Mouse (Mus musculus) midbrain, embryonic 12.5 days (tissue): ENCODE measurements at regions not wholly inside any gene's neighbourhood (a gene's known extent, or its start where the extent isn't known, plus 50 kb on each side); places are given as distances from the start of the nearest gene placed in this dataset.
"Not testable (repeated sequence)": the region's sequence is repeated elsewhere in the genome, so short reads cannot be mapped to it uniquely, and the experiment has no call there.

Experiments used
- ATAC-seq: fragments of 200-750 bp; cut with Nextera tagmentation; 2 replicates; pipeline ENCODE4 v1.8.0; 2017; ENCODE audit warnings: low read depth, moderate TSS enrichment, moderate library complexity; ENCODE audit not compliant: low FRiP score
- H3K27ac ChIP-seq: fragments of 300-500 bp; sonication (generic); replicated peaks from 2 replicates; pipeline ENCODE4 v1.5.1; 2016; ENCODE audit warnings: mild to moderate bottlenecking
- H3K27me3 ChIP-seq: fragments of 300-500 bp; sonication (generic); 2 replicates; pipeline ENCODE4 v1.6.1; 2016; ENCODE audit warnings: mild to moderate bottlenecking
- H3K36me3 ChIP-seq: fragments of 300-500 bp; sonication (generic); 2 replicates; pipeline ENCODE4 v1.6.1; 2016
- H3K4me1 ChIP-seq: fragments of 300-500 bp; sonication (generic); 2 replicates; pipeline ENCODE4 v1.6.1; 2016
- H3K4me2 ChIP-seq: fragments of 300-500 bp; sonication (generic); replicated peaks from 2 replicates; pipeline ENCODE4 v1.6.1; 2016; ENCODE audit warnings: mild to moderate bottlenecking, moderate library complexity
- H3K4me3 ChIP-seq: fragments of 300-500 bp; sonication (generic); 2 replicates; pipeline ENCODE4 v1.5.1; 2016; ENCODE audit warnings: mild to moderate bottlenecking
- H3K9ac ChIP-seq: fragments of 300-500 bp; sonication (generic); replicated peaks from 2 replicates; pipeline ENCODE4 v1.6.1; 2016; ENCODE audit warnings: mild to moderate bottlenecking, moderate library complexity
- H3K9me3 ChIP-seq: fragments of 300-500 bp; sonication (generic); 2 replicates; pipeline ENCODE4 v1.6.1; 2016; ENCODE audit warnings: mild to moderate bottlenecking
- WGBS: fragments of 180-500 bp; shearing (Covaris S2); methylation state at CpG from one replicate; pipeline ENCODE4 v1.1.7; 2016; 5-methylcytosine and 5-hydroxymethylcytosine counted together

GRCm38 (mm10) chr5:42884251-42884650 lies 348.7 kb upstream of the Cpeb2 start:
- Histone ChIP-seq H3K9ac (no peak overlapping the region), H3K27ac (no peak overlapping the region), H3K9me3 (no peaks in the 10 kb centered on the region), H3K4me3 (no peak overlapping the region), H3K4me2 (no peak overlapping the region), H3K27me3 (no peaks in the 10 kb centered on the region), H3K36me3 (no peaks in the 10 kb centered on the region), H3K4me1 (no peaks in the 10 kb centered on the region)
- ATAC-seq: no peak
- 85% methylated on average over 1 of the region's 1 CpGs for WGBS

GRCm38 (mm10) chr5:42891890-42892289 lies 341.1 kb upstream of the Cpeb2 start:
- H3K9ac ChIP-seq: no peak overlapping the region
- H3K27ac ChIP-seq: no peak overlapping the region
- H3K4me2 ChIP-seq: no peak overlapping the region
- no peaks in the 10 kb centered on the region for H3K9me3 ChIP-seq
- no peaks in the 10 kb centered on the region for H3K36me3 ChIP-seq
- H3K27me3 ChIP-seq: no peaks in the 10 kb centered on the region
- WGBS: 16% methylated on average over 2 of the region's 2 CpGs
- 0 out of 2 replicates have a peak, but pooled peaks cover 4% of the 10 kb centered on the region for H3K4me1 ChIP-seq
- no peak overlapping the region for H3K4me3 ChIP-seq
- no peak for ATAC-seq

- no peaks in the 10 kb centered on the region for H3K27me3 ChIP-seq
- H3K36me3 ChIP-seq: no peaks in the 10 kb centered on the region
- H3K9ac ChIP-seq: no peak overlapping the region
- H3K4me1 ChIP-seq: no peaks in the 10 kb centered on the region
- H3K9me3 ChIP-seq: no peaks in the 10 kb centered on the region
- ATAC-seq: no peak
- H3K4me2 ChIP-seq: no peak overlapping the region
- H3K4me3 ChIP-seq: no peak overlapping the region
- no peak overlapping the region for H3K27ac ChIP-seq
- 91% methylated on average over 3 of the region's 3 CpGs for WGBS
Observed at GRCm38 (mm10) chr5:42906136-42906535, 326.8 kb upstream of the Cpeb2 start.

GRCm38 (mm10) chr5:42919328-42919727 lies 313.6 kb upstream of the Cpeb2 start:
- no peak overlapping the region for H3K4me2 ChIP-seq
- no peaks in the 10 kb centered on the region for H3K27me3 ChIP-seq
- no peaks in the 10 kb centered on the region for H3K4me1 ChIP-seq
- no peak overlapping the region for H3K9ac ChIP-seq
- H3K27ac ChIP-seq: no peak overlapping the region
- no peak for ATAC-seq
- WGBS: 87% methylated on average over 3 of the region's 3 CpGs
- H3K9me3 ChIP-seq: no peaks in the 10 kb centered on the region
- H3K4me3 ChIP-seq: no peak overlapping the region
- no peaks in the 10 kb centered on the region for H3K36me3 ChIP-seq

- H3K9me3 ChIP-seq: no peaks in the 10 kb centered on the region
- H3K4me1 ChIP-seq: no peaks in the 10 kb centered on the region
- no peak overlapping the region for H3K4me2 ChIP-seq
- no peak overlapping the region for H3K27ac ChIP-seq
- H3K27me3 ChIP-seq: no peaks in the 10 kb centered on the region
- H3K36me3 ChIP-seq: no peaks in the 10 kb centered on the region
- ATAC-seq: no peak
- no peak overlapping the region for H3K9ac ChIP-seq
- WGBS: 86% methylated on average over 2 of the region's 2 CpGs
- H3K4me3 ChIP-seq: no peak overlapping the region
Observed at GRCm38 (mm10) chr5:42932106-42932505, 300.9 kb upstream of the Cpeb2 start.

GRCm38 (mm10) chr5:42959296-42959862 lies 273.6 kb upstream of the Cpeb2 start:
- Histone ChIP-seq H3K36me3 (no peaks in the 10 kb centered on the region), H3K9ac (no peak overlapping the region), H3K4me1 (no peaks in the 10 kb centered on the region), H3K9me3 (no peaks in the 10 kb centered on the region), H3K27me3 (no peaks in the 10 kb centered on the region), H3K4me3 (no peak overlapping the region), H3K4me2 (no peak overlapping the region), H3K27ac (no peak overlapping the region)
- 59% methylated on average over 9 of the region's 9 CpGs for WGBS
- ATAC-seq: peak; percentile 52; the same call in 1 of the 2 replicates

- WGBS: 95% methylated on average over 2 of the region's 2 CpGs
- H3K9ac ChIP-seq, H3K9me3 ChIP-seq, H3K4me2 ChIP-seq, H3K4me1 ChIP-seq, H3K36me3 ChIP-seq, H3K27me3 ChIP-seq, H3K27ac ChIP-seq, H3K4me3 ChIP-seq, ATAC-seq: not testable (repeated sequence)
Observed at GRCm38 (mm10) chr5:42966952-42967351, 266.0 kb upstream of the Cpeb2 start.

GRCm38 (mm10) chr5:42969209-42969608 lies 263.8 kb upstream of the Cpeb2 start:
- no peak overlapping the region for H3K4me3 ChIP-seq
- no peak overlapping the region for H3K27ac ChIP-seq
- H3K9me3 ChIP-seq: no peaks in the 10 kb centered on the region
- H3K9ac ChIP-seq: no peak overlapping the region
- H3K4me2 ChIP-seq: no peak overlapping the region
- no peaks in the 10 kb centered on the region for H3K4me1 ChIP-seq
- H3K27me3 ChIP-seq: no peaks in the 10 kb centered on the region
- no peak for ATAC-seq
- no peaks in the 10 kb centered on the region for H3K36me3 ChIP-seq

- no peaks in the 10 kb centered on the region for H3K27me3 ChIP-seq
- no peaks in the 10 kb centered on the region for H3K9me3 ChIP-seq
- H3K9ac ChIP-seq: no peak overlapping the region
- 80% methylated on average over 3 of the region's 3 CpGs for WGBS
- H3K27ac ChIP-seq: no peak overlapping the region
- no peak overlapping the region for H3K4me2 ChIP-seq
- H3K36me3 ChIP-seq: no peaks in the 10 kb centered on the region
- no peak overlapping the region for H3K4me3 ChIP-seq
- no peaks in the 10 kb centered on the region for H3K4me1 ChIP-seq
- no peak for ATAC-seq
Observed at GRCm38 (mm10) chr5:42969621-42970020, 263.3 kb upstream of the Cpeb2 start.

GRCm38 (mm10) chr5:42977108-42977507 lies 255.9 kb upstream of the Cpeb2 start:
- ATAC-seq: no peak
- Histone ChIP-seq H3K27ac (no peak overlapping the region), H3K36me3 (no peaks in the 10 kb centered on the region), H3K4me2 (no peak overlapping the region), H3K27me3 (no peaks in the 10 kb centered on the region), H3K4me1 (no peaks in the 10 kb centered on the region), H3K9ac (no peak overlapping the region), H3K9me3 (no peaks in the 10 kb centered on the region), H3K4me3 (no peak overlapping the region)
- WGBS: 93% methylated on average over 4 of the region's 4 CpGs

GRCm38 (mm10) chr5:42980946-42981650 lies 251.9 kb upstream of the Cpeb2 start:
- no peaks in the 10 kb centered on the region for H3K4me1 ChIP-seq
- ATAC-seq: no peak
- no peaks in the 10 kb centered on the region for H3K9me3 ChIP-seq
- H3K27ac ChIP-seq: no peak overlapping the region
- WGBS: 84% methylated on average over 2 of the region's 2 CpGs
- no peak overlapping the region for H3K4me2 ChIP-seq
- H3K4me3 ChIP-seq: no peak overlapping the region
- H3K27me3 ChIP-seq: no peaks in the 10 kb centered on the region
- no peak overlapping the region for H3K9ac ChIP-seq
- H3K36me3 ChIP-seq: no peaks in the 10 kb centered on the region

- Histone ChIP-seq H3K4me2 (no peak overlapping the region), H3K36me3 (no peaks in the 10 kb centered on the region), H3K27ac (no peak overlapping the region), H3K9me3 (no peaks in the 10 kb centered on the region), H3K4me3 (no peak overlapping the region), H3K4me1 (no peaks in the 10 kb centered on the region), H3K9ac (no peak overlapping the region), H3K27me3 (no peaks in the 10 kb centered on the region)
- 79% methylated on average over 4 of the region's 4 CpGs for WGBS
- ATAC-seq: no peak
Observed at GRCm38 (mm10) chr5:42986203-42986602, 246.8 kb upstream of the Cpeb2 start.
